Mouse (Mus musculus): ENCODE measurements around the gene Gm6993.
A peak's percentile ranks its signal among the peaks of the same experiment; 100 is the strongest.

The Gm6993 gene

GRCm38 (mm10) chr12:31240470-31240869, at the start of gene Gm6993:
Gene Gm6993, plus strand, starts transcription at chr12:31240770.
- no peak for DNase-seq

DNA sequence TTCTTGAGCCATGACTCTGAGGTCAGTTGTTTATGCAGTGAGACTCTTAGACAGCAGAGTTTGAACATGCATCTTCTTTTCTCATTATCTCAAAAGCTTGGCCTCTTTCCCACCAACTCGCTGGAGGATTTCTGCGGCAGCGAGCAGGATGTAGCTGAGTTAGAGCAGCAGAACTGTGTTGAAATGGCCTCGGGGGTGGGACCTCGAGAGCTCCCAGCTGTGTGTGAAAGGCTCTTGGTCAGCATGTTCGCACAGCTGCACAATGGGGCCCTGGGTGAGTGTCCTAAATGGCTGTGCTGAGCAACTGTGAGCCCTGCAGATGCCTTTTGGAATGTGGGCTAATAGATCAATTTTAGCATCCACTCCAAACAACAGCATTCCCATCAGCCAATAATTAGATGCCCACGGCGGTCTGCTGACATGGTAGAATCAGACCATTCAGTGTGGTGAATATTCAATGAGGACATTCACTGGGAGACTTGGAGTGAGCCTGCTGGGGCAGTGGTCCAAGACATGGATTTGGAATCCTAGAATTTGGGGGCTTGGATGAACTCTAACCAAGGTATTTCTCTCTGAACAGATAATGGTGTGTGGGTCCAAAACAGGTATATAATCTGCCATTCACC, 49.1 kb upstream of the Gm6993 start:
- peak; percentile 11 for DNase-seq

GRCm38 (mm10) chr12:31202509-31202908, 38.1 kb upstream of the Gm6993 start:
- DNase-seq = no peak

GRCm38 (mm10) chr12:31203746-31204455, 36.7 kb upstream of the Gm6993 start:
- DNase-seq = no peak

DNA sequence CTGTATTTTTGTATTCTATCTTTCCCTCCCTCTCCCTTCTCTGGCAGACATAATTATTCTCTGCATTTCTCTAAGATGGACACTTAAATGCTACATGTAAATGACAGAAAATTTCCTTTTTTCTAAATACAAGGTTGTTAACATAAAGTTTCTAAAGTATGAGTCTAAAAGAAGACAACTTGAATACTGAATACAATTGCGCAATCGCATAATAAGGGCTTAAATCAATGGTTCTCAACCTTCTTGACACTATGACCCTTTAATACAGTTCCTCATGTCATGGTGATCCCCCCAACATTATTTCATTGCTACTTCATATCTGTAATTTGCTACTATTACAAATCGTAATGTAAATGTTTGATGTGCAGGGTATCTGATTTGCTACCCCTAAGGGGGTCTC, 35.7 kb upstream of the Gm6993 start:
- no peak for DNase-seq

- DNase-seq = no peak
Observed at GRCm38 (mm10) chr12:31205983-31206633, 34.5 kb upstream of the Gm6993 start.

- no peak for DNase-seq
Observed at GRCm38 (mm10) chr12:31208766-31209165, 31.8 kb upstream of the Gm6993 start.

DNA sequence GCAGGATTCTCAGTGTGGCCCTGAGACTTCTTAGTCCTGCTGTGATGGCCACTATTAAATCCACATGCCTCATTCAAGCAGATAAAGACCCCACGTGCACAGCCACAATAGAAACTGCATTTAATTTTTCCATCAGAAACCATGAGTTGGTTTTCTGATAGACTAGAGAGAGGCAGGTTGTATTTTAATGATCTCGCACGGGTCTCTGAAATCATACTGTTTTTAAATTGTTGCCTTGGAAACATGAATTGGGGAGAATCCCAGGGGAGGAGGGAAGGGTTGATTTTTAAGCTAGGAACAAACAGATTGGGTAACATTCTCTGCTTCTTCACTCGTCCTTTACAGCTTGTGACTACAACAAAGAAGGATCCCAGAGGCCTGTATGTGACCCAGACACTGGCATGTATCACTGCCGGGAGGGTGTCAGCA, 31.2 kb upstream of the Gm6993 start:
- DNase-seq = no peak

- peak; percentile 25 for DNase-seq
Observed at GRCm38 (mm10) chr12:31213556-31213955, 27.0 kb upstream of the Gm6993 start.

DNA sequence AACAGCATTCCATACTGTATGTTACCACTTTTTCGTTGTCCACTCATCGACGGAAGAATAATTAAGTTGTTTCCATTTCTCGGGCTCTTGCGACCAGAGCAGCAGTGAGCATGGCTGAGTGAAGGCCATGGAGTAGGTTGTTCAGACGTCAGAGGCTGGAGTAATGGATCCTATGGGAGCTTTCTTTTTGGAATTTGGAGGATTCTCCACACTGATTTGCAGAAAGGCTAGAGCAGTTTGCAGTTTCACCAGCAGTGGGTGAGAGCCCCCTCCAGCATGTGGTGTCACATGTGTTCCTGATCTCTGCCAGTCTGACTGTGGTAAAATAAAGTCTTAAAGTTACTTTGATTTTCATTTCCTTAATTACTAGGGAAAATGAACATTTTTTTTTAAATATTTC, 25.6 kb upstream of the Gm6993 start:
- no peak for DNase-seq

DNA sequence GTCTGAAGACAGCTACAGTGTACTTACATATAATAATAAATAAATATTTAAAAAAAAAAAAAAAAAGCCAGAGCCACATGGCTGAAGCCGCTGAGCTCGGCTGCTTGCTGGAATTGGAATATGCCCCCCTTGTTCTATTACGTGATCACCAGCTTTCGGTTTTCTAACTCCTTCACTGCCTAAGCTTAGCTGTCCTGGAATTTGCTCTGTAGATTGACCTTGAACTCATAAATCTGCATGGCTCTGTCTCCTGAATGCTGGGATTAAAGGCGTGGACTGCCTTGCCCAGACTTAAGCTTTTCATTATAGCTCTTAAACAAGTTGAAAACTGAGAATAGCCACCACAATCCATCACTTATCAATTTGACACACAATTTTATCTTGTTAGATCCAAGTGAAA, 23.3 kb upstream of the Gm6993 start:
- DNase-seq = no peak

- no peak for DNase-seq
Observed at GRCm38 (mm10) chr12:31218774-31219173, 21.8 kb upstream of the Gm6993 start.

- DNase-seq = no peak
Observed at GRCm38 (mm10) chr12:31221522-31221921, 19.0 kb upstream of the Gm6993 start.

GRCm38 (mm10) chr12:31222282-31222681, 18.3 kb upstream of the Gm6993 start:
- DNase-seq = no peak

DNA sequence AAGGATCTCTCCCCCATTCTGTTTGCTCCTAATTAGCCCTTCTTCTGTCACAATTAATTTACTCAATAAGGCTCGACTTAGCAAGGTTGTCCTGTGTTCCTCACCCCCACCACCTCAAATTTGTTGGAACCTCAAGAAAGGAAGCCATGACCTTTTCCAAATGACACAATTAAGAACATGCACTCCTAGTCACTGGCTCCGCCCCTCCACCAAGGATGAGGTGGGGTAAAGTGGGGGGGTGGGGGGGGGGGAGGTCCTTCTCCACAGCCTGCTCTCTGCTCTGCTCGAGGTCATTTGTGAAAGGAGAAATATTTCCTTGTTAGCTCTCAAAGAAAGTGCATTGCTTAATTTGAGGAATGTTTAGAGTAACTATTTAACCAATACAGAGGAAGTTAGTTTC, 17.8 kb upstream of the Gm6993 start:
- no peak for DNase-seq

GRCm38 (mm10) chr12:31225451-31225850, 15.1 kb upstream of the Gm6993 start:
- DNase-seq = no peak

DNA sequence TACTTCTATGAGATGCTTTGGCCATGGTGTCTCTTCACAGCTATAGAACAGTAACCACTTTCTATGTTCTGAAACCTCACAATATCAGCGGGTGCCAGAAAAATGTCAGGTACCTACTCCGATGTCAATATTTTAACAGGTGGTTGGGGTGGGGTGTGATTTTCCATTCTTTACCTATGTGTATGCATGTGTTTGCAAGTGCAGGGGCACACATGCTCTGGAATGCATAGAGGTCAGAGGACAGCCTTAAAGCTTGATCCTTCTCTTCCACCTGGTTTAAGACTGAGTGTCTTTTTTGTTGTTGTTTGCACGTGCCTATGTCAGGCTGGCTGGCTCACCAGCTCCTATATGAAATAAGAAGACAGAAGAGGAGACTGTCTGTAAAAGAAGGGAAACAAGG, 13.4 kb upstream of the Gm6993 start:
- DNase-seq = no peak

- DNase-seq = no peak
Observed at GRCm38 (mm10) chr12:31228878-31229277, 11.7 kb upstream of the Gm6993 start.

DNA sequence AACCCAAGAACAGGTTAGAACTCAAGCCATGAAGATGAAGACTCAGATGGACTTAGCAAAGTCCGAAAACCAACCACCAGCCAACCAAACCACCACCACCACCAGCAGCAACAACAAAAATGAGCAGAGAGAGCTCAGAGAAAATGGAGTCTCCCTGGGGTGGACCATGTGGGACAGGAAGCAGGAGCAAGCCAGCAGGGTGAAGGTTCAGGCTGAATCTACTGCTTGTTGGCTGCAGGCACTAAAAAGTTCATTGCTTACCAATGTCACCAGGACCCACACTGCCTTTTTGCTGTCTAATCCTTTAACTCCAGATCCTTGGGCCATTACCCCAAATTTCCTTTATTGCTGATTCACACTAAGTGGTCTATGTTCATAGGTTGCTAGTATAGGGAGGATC, 7.9 kb upstream of the Gm6993 start:
- DNase-seq = no peak

DNA sequence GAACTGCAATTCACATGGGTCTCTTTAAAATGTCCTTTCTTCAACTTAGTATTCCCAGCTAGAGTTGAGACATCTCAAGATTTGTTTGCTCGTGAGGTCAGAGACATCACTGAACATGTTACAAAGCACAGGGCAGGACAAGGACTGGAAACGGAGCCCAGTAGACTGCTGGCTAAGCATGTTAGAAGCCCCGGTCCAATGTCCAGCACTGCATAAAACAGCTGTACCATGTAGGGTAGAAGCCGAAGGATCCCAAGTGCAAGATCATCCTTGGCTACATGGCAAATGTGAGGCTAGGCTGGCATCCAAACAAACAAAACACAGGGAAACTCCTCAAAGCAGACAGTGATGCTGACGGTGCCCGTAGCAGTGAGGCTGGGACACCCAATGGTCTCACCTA, 5.6 kb upstream of the Gm6993 start:
- DNase-seq = no peak

GRCm38 (mm10) chr12:31236861-31237595, 3.5 kb upstream of the Gm6993 start:
- no peak for DNase-seq

DNA sequence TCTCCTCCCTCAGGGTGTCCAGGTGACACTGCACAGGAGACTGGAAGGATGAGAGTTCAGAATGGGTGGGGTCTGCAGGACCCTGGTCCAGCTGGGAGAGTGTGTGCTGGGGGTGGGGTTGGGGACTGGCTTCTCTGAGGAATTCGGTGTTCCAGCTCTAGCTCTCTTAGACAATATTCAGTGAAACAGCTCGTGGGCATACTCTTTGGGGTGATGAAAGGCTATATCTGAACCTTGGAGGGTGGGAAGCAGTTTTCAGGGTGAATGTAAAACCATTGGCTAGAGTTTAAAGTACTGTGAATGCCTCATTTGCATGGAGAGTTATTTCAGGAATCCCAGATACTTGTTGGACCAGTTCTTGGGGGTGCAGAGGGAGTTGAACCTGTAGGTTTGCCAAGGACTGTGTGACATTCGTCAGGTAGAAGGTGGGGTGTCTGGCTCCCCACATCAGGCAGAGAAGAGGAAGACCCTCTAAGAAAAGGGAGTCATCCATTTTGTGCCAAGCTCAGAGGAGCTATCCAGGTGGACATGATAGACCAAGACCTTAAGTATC, 1.5 kb upstream of the Gm6993 start:
- DNase-seq = no peak

DNA sequence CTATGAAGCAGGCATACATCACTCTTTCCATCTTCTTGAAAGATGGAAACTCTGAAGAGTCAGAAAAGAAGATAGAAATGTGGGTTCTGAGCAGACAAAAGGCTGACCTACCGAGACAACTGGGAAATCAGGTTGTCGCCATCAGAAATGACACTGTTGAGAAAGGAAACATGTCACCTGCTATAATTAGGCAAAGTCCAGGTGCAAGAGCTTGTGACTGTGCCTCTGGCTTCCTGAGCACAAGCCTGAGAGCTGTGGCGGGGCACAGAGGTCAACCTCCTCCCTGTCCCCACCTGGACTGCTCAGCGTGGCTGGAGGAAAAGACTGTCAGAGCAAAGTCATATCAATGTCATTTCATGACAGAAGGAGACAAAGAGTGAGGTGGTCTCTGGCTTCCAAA, 772 bp upstream of the Gm6993 start:
- DNase-seq = no peak
